Mouse (Mus musculus): ENCODE data around the gene Sbno2. TPM values are rescaled to one million over a fixed set of nuclear protein-coding genes. Genes with fewer than 3 reads are reported as not detected.

The Sbno2 gene
- polyA plus RNA-seq, 1 experiment from 2014 or later = 10.4 TPM

GRCm38 (mm10) chr10:80032799-80033480, 72.4 kb downstream of the Sbno2 start:
- Histone ChIP-seq H3K4me3 (replicated peaks) (no peak overlapping the region), H3K27ac (replicated peaks) (peak overlapping the region; percentile 55), H3K4me1 (replicated peaks) (peaks cover 48% of the 10 kb centered on the region), H3K9ac (no peak overlapping the region), H3K4me2 (no peak overlapping the region), H3K36me3 (replicated peaks) (peaks cover 66% of the 10 kb centered on the region), H3K27me3 (no peaks in the 10 kb centered on the region), H3K9me3 (replicated peaks) (no peaks in the 10 kb centered on the region)
- 9% methylated on average over 5 of the region's 5 CpGs for whole genome bisulfite sequencing (ENCODE audit: insufficient replicate concordance)
- ATAC-seq (ENCODE audit: insufficient read depth) = peak; percentile 57

GRCm38 (mm10) chr10:80030736-80031135, 74.6 kb downstream of the Sbno2 start:
- H3K27ac ChIP-seq (replicated peaks) = no peak overlapping the region
- no peak overlapping the region for H3K9ac ChIP-seq
- H3K4me1 ChIP-seq (replicated peaks) = peaks cover 58% of the 10 kb centered on the region
- no peak overlapping the region for H3K4me2 ChIP-seq
- WGBS (ENCODE audit: insufficient replicate concordance) = 78% methylated on average over 17 of the region's 17 CpGs
- ATAC-seq (ENCODE audit: insufficient read depth) = no peak
- H3K27me3 ChIP-seq = no peaks in the 10 kb centered on the region
- H3K9me3 ChIP-seq (replicated peaks) = no peaks in the 10 kb centered on the region
- H3K4me3 ChIP-seq (replicated peaks) = no peak overlapping the region
- H3K36me3 ChIP-seq (replicated peaks) = peaks cover 64% of the 10 kb centered on the region

DNA sequence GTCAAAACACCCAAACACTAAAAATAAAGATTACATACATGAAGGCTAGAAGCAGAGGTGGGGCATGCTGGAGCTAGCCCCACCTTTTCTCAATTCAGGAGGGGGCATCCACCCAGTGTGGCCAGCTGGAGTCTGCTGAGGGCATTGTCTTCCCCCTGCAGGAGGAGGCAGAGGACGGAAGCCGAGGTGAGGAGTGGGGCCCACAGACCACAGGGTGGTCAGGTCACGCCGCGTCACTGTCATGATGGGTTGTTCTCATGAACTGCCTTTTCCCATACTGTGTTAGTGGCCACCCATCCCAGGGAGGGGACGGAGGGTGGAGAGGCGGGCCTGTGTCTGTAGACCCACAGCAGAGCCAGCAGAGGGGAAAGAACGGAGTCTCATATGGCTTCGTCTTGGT, 75.2 kb downstream of the Sbno2 start:
- WGBS (ENCODE audit: insufficient replicate concordance) = 70% methylated on average over 9 of the region's 9 CpGs
- peaks cover 59% of the 10 kb centered on the region for H3K36me3 ChIP-seq (replicated peaks)

GRCm38 (mm10) chr10:80028521-80028846, 76.9 kb downstream of the Sbno2 start:
- no peak overlapping the region for H3K9ac ChIP-seq
- peaks cover 67% of the 10 kb centered on the region for H3K4me1 ChIP-seq (replicated peaks)
- H3K36me3 ChIP-seq (replicated peaks) = peaks cover 53% of the 10 kb centered on the region
- H3K27ac ChIP-seq (replicated peaks) = no peak overlapping the region
- H3K4me2 ChIP-seq = no peak overlapping the region
- no peak for ATAC-seq (ENCODE audit: insufficient read depth)
- H3K27me3 ChIP-seq = no peaks in the 10 kb centered on the region
- H3K4me3 ChIP-seq (replicated peaks) = no peak overlapping the region
- WGBS (ENCODE audit: insufficient replicate concordance) = 87% methylated on average over 13 of the region's 13 CpGs
- H3K9me3 ChIP-seq (replicated peaks) = no peaks in the 10 kb centered on the region

More for the DNA sequence above, 75.2 kb downstream of the Sbno2 start:
- Histone ChIP-seq H3K27me3 (no peaks in the 10 kb centered on the region), H3K4me1 (replicated peaks) (peaks cover 63% of the 10 kb centered on the region), H3K9ac (no peak overlapping the region), H3K4me2 (no peak overlapping the region), H3K27ac (replicated peaks) (no peak overlapping the region), H3K9me3 (replicated peaks) (no peaks in the 10 kb centered on the region), H3K4me3 (replicated peaks) (no peak overlapping the region)
- ATAC-seq (ENCODE audit: insufficient read depth) = no peak

DNA sequence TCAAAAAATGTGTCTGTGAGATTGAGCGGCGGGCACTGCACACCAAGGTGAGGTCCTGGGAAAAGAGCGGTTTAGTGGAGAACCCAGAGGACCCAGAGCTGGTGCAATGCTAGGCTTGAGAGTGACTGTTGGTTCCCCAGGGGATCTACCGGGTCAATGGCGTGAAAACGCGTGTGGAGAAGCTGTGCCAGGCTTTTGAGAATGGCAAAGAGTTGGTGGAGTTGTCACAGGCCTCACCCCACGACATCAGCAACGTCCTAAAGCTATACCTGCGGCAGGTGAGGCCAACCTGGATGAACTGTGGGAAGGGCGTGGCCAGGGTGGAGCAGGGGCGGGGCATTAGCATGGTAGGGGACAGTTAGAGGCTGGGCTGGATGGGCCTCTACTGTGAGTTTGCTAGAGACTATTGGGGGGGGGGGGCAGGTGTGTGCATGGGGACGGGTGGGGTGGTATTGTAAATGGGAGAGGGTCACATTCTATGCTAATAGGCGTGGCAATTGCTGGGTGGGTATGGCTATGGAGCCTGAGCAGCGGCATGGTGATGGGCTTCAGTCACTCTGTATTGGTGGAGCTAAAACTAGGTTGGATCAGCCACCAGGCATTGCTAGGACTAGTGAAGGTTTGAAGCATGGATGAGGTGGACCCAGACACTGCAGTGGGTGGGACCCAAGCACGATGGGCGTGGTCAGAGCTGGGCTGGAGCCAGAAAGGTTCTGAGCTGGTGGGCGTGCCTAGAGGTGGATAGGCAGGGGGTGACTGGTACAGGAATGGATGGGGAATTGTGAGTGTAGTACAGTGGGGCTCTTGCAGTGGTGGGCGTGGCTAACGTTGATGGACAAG, 77.5 kb downstream of the Sbno2 start:
- Histone ChIP-seq H3K4me3 (replicated peaks) (no peak overlapping the region), H3K4me2 (no peak overlapping the region), H3K27me3 (no peaks in the 10 kb centered on the region), H3K36me3 (replicated peaks) (peaks cover 55% of the 10 kb centered on the region), H3K4me1 (replicated peaks) (peaks cover 65% of the 10 kb centered on the region), H3K27ac (replicated peaks) (no peak overlapping the region), H3K9me3 (replicated peaks) (no peaks in the 10 kb centered on the region), H3K9ac (no peak overlapping the region)
- 62% methylated on average over 20 of the region's 20 CpGs for WGBS (ENCODE audit: insufficient replicate concordance)
- ATAC-seq (ENCODE audit: insufficient read depth) = no peak

- no peak overlapping the region for H3K4me2 ChIP-seq
- H3K4me1 ChIP-seq (replicated peaks) = peaks cover 58% of the 10 kb centered on the region
- H3K9me3 ChIP-seq (replicated peaks) = no peaks in the 10 kb centered on the region
- WGBS (ENCODE audit: insufficient replicate concordance) = 58% methylated on average over 12 of the region's 12 CpGs
- H3K27ac ChIP-seq (replicated peaks) = no peak overlapping the region
- H3K27me3 ChIP-seq = no peaks in the 10 kb centered on the region
- no peak for ATAC-seq (ENCODE audit: insufficient read depth)
- H3K4me3 ChIP-seq (replicated peaks) = no peak overlapping the region
- peaks cover 65% of the 10 kb centered on the region for H3K36me3 ChIP-seq (replicated peaks)
- H3K9ac ChIP-seq = no peak overlapping the region
Measured at GRCm38 (mm10) chr10:80025889-80026288, 79.5 kb downstream of the Sbno2 start.

- H3K27me3 ChIP-seq = no peaks in the 10 kb centered on the region
- H3K4me2 ChIP-seq = no peak overlapping the region
- H3K4me1 ChIP-seq (replicated peaks) = peaks cover 61% of the 10 kb centered on the region
- no peak overlapping the region for H3K27ac ChIP-seq (replicated peaks)
- H3K9ac ChIP-seq = no peak overlapping the region
- H3K36me3 ChIP-seq (replicated peaks) = peaks cover 64% of the 10 kb centered on the region
- no peaks in the 10 kb centered on the region for H3K9me3 ChIP-seq (replicated peaks)
- no peak overlapping the region for H3K4me3 ChIP-seq (replicated peaks)
- 72% methylated on average over 10 of the region's 10 CpGs for WGBS (ENCODE audit: insufficient replicate concordance)
- no peak for ATAC-seq (ENCODE audit: insufficient read depth)
Measured at GRCm38 (mm10) chr10:80025463-80025862, 79.9 kb downstream of the Sbno2 start.

GRCm38 (mm10) chr10:80025044-80025347, 80.4 kb downstream of the Sbno2 start:
- 43% methylated on average over 4 of the region's 4 CpGs for WGBS (ENCODE audit: insufficient replicate concordance)
- Histone ChIP-seq H3K36me3 (replicated peaks) (peaks cover 60% of the 10 kb centered on the region), H3K9me3 (replicated peaks) (no peaks in the 10 kb centered on the region), H3K4me3 (replicated peaks) (no peak overlapping the region), H3K9ac (no peak overlapping the region), H3K4me1 (replicated peaks) (peaks cover 65% of the 10 kb centered on the region), H3K27me3 (no peaks in the 10 kb centered on the region), H3K27ac (replicated peaks) (peak overlapping the region; percentile 42; the same call in 1 of the 2 replicates), H3K4me2 (no peak overlapping the region)
- ATAC-seq (ENCODE audit: insufficient read depth) = no peak

GRCm38 (mm10) chr10:80024229-80025043, 80.9 kb downstream of the Sbno2 start:
- ATAC-seq (ENCODE audit: insufficient read depth) = no peak

GRCm38 (mm10) chr10:80023758-80024157, 81.6 kb downstream of the Sbno2 start:
- peak overlapping the region; percentile 42 for H3K27ac ChIP-seq (replicated peaks)

More at GRCm38 (mm10) chr10:80024229-80025043, 80.9 kb downstream of the Sbno2 start:
- Histone ChIP-seq H3K9me3 (replicated peaks) (no peaks in the 10 kb centered on the region), H3K27ac (replicated peaks) (peak overlapping the region; percentile 42), H3K4me2 (no peak overlapping the region), H3K36me3 (replicated peaks) (peaks cover 57% of the 10 kb centered on the region), H3K27me3 (no peaks in the 10 kb centered on the region), H3K9ac (no peak overlapping the region), H3K4me1 (replicated peaks) (peaks cover 70% of the 10 kb centered on the region), H3K4me3 (replicated peaks) (no peak overlapping the region)
- WGBS (ENCODE audit: insufficient replicate concordance) = 68% methylated on average over 15 of the region's 15 CpGs

GRCm38 (mm10) chr10:80022806-80023205, 82.6 kb downstream of the Sbno2 start:
- H3K4me1 ChIP-seq (replicated peaks) = peaks cover 70% of the 10 kb centered on the region
- 75% methylated on average over 8 of the region's 8 CpGs for WGBS (ENCODE audit: insufficient replicate concordance)
- H3K4me3 ChIP-seq (replicated peaks) = no peak overlapping the region
- ATAC-seq (ENCODE audit: insufficient read depth) = no peak
- no peak overlapping the region for H3K4me2 ChIP-seq
- H3K27me3 ChIP-seq = no peaks in the 10 kb centered on the region
- H3K9ac ChIP-seq = no peak overlapping the region
- H3K36me3 ChIP-seq (replicated peaks) = peaks cover 46% of the 10 kb centered on the region
- no peak overlapping the region for H3K27ac ChIP-seq (replicated peaks)
- no peaks in the 10 kb centered on the region for H3K9me3 ChIP-seq (replicated peaks)

More at GRCm38 (mm10) chr10:80023758-80024157, 81.6 kb downstream of the Sbno2 start:
- WGBS (ENCODE audit: insufficient replicate concordance) = 67% methylated on average over 5 of the region's 5 CpGs
- no peaks in the 10 kb centered on the region for H3K27me3 ChIP-seq
- peaks cover 51% of the 10 kb centered on the region for H3K36me3 ChIP-seq (replicated peaks)
- ATAC-seq (ENCODE audit: insufficient read depth) = no peak
- no peak overlapping the region for H3K4me3 ChIP-seq (replicated peaks)
- H3K4me1 ChIP-seq (replicated peaks) = peaks cover 73% of the 10 kb centered on the region
- no peak overlapping the region for H3K4me2 ChIP-seq
- H3K9me3 ChIP-seq (replicated peaks) = no peaks in the 10 kb centered on the region
- no peak overlapping the region for H3K9ac ChIP-seq

All from liver, embryonic 15.5 days (tissue).